Mouse (Mus musculus): ENCODE data around the gene 4930558K02Rik. TPM values are rescaled to one million over a fixed set of nuclear protein-coding genes. Genes with fewer than 3 reads are reported as not detected.
A peak's percentile ranks its signal among the peaks of the same experiment; 100 is the strongest.

4930558K02Rik gene
- polyA plus RNA-seq, 1 experiment from 2014 or later, result not detected

DNA sequence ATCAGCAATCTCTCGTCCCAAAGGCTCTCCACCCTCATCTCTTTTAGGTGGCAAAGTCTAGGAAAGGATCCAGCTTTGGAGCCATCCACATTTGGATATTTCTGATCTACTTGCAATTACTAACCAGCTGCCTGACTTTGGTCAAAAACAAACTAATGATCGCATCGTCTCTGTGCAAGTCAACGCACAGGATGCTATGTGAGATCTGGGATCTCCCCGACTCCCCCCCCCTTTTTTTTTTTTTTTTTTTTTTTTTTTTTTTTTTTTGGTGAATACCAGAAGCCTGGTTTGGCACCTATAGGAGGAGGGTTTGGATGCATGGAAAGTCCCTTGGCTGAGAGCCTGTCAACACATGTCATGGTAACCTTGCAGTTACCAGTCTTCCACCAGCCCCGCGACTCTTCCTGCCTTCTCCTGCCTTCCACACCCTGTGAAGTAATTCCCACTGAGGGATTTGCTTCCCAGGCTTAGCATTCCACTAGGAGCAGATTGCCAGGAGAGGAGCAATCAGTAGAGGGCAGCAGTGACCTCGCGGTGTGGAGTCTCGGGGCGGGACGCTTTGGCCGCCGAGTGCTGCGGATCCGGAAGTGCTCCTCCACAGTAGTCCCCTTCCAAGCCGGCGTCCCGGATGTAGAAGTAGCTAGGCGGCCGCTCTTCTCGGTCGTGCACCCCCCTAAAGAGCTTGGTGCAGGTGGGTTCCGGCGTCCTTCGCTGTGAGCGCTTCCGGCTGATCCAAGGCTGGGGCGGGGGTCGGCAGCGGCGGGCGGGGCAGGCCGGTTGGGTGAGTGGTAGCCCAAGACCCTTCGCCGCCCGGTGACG, 10.6 kb downstream of the 4930558K02Rik start, which contains the start of gene Pigc:
Gene Pigc, plus strand, starts transcription at position 598 of the 819 bp plus-strand sequence.
- H3K4me1 ChIP-seq (replicated peaks), result peaks cover 16% of the 10 kb centered on the region
- H3K36me3 ChIP-seq, result peaks cover 5% of the 10 kb centered on the region; the same call in 1 of the 2 replicates
- H3K4me3 ChIP-seq, result peak within 1 kb of the TSS; percentile 64
- peak; percentile 99 for ATAC-seq (ENCODE audit: low FRiP score)
- H3K27ac ChIP-seq, result peak within 1 kb of the TSS; percentile 82
- WGBS, result 4% methylated on average over 38 of the region's 38 CpGs
- peak within 1 kb of the TSS; percentile 80 for H3K9ac ChIP-seq
- H3K27me3 ChIP-seq, result 0 out of 2 replicates have a peak, but pooled peaks cover 4% of the 10 kb centered on the region
- peak within 1 kb of the TSS; percentile 65 for H3K4me2 ChIP-seq
- no peaks in the 10 kb centered on the region for H3K9me3 ChIP-seq

DNA sequence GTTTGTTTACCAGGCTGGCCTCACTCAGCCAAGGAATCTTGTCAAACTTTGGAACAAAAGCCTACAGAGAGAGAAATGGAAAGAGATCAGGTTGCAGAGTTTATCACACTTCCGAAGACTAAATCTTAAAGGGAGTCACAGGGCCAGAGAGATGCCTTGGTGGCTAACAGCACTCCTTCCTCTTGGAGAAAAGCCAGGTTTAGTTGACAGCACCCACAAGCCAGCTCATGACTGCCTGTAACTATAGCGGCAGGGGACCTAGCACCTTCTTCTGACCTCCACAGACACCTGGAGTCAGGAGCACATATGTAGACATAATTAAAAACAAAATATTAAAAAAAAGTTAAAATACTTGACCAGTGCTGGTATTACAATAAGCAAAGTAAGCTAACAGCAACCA, 11.5 kb downstream of the 4930558K02Rik start:
- Histone ChIP-seq H3K9me3 (no peaks in the 10 kb centered on the region), H3K4me1 (replicated peaks) (peaks cover 16% of the 10 kb centered on the region), H3K27me3 (0 out of 2 replicates have a peak, but pooled peaks cover 4% of the 10 kb centered on the region), H3K36me3 (peaks cover 5% of the 10 kb centered on the region; the same call in 1 of the 2 replicates), H3K9ac (no peak overlapping the region), H3K4me2 (no peak overlapping the region), H3K4me3 (no peak overlapping the region), H3K27ac (no peak overlapping the region)
- ATAC-seq (ENCODE audit: low FRiP score), result no peak
- WGBS, result 92% methylated on average over 2 of the region's 2 CpGs

DNA sequence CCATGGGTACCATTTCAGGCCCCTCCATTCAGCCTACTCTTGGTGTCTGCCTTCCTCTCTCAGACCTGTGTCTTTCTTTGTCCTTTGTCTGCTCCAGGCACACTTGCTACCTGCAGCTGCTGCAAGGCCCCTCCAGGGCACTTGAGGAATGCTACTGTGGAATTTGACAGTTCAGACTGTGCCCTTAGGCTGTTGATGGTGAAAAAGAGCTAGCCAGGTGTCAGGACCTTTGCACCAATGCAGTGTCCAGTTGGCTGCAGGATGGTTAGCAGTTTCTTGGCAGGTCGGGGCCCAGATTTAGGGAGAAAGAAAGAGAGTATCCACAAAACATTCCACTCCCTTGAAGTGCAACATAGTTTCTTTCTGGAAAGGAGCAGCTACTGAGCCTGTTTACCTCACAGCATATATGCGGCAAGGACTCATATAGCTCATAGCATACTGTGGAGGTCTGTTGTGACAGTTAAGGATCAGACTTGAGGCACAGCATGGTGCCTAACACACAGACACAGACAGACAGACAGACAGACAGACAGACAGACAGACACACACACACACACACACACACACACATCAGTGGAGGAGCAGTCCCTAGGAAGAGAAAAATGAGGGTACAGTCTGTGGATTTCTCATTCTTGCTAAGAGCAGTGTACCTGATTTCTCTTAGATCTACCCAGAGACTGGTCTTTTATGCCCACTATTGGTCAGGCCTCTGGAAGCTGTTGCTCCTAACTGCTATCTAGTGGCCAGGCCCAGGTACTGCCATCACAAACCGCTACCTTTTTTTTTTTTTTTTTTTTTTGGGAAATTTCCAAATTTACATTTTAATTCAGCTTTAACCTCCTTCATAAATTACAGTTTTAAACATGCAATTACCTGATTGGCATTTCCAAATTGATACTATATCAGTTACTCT, 16.7 kb downstream of the 4930558K02Rik start:
- WGBS, result 57% methylated on average over 3 of the region's 3 CpGs
- Histone ChIP-seq H3K27me3 (0 out of 2 replicates have a peak, but pooled peaks cover 6% of the 10 kb centered on the region), H3K4me3 (no peak overlapping the region), H3K9me3 (no peaks in the 10 kb centered on the region), H3K27ac (no peak overlapping the region), H3K4me1 (replicated peaks) (no peaks in the 10 kb centered on the region), H3K9ac (no peak overlapping the region), H3K36me3 (no peaks in the 10 kb centered on the region), H3K4me2 (no peak overlapping the region)
- peak; percentile 61 for ATAC-seq (ENCODE audit: low FRiP score)

DNA sequence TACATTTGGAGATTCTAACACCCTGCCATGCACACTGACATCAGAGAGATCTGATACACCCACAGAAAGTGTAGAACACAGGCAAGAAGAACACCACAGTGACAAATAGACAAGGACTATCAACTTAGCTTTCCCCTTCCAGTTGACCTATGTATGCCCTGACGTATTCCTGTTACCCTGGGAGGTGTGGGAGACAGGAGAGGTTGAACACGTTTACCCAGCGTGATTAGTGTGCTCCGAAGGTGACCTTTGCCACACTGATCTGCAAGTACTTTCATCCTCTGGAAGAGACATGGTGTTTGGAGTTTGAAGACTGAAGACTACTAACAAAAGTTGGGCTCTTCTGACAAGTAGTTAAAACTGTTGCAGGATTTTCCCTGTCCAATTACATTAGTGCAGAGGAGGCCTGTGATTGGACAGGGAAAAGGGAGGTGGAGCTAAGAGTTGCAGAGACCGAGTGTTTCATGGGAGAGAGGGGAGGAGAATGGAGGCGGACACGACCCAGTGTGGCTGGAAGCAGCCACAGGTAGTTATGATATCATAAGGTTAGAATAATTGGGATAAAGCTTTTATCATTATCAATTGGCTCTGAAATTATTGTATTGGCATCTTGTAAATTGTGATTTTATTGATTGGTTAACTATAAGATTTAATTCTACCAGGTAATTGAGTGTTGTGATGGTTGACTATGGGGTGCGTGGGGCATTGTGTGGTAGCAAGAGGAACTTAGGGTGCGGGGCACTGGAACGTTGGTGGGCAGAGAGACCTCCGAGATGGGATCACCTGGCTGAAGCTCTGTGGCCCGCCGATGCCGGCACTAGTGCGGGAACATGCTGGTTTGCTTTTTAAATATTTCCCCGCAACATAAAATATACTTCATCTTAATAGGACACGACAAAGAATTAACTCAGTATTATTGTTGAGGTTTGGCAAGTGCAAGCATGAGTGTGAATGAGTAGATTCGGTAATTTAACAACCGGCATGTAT, 21.2 kb downstream of the 4930558K02Rik start:
- Histone ChIP-seq H3K36me3 (no peaks in the 10 kb centered on the region), H3K9ac (no peak overlapping the region), H3K27ac (no peak overlapping the region), H3K4me3 (no peak overlapping the region), H3K9me3 (no peaks in the 10 kb centered on the region), H3K4me1 (replicated peaks) (no peaks in the 10 kb centered on the region), H3K27me3 (0 out of 2 replicates have a peak, but pooled peaks cover 3% of the 10 kb centered on the region), H3K4me2 (no peak overlapping the region)
- no peak for ATAC-seq (ENCODE audit: low FRiP score)
- WGBS, result 86% methylated on average over 19 of the region's 19 CpGs

DNA sequence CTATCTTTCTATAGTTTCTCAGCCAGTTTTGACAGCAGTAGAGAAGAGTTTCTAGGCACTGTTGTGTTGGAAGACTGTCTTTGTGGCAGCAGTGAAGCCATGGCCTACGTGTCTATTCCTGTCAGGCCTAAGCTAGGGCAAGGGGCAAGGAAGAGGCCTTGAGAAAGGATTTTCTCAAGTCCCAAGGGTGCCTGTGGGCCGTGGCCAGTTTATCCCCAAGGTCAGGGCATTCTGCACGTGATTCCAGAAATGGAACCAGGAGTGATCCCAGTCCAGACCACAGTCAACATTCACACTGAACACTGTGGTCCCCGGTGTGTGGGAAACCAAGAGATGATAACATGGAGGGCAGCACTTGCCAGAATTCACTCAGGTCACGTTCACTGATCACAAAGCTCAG, 23.6 kb downstream of the 4930558K02Rik start:
- Histone ChIP-seq H3K27me3 (0 out of 2 replicates have a peak, but pooled peaks cover 3% of the 10 kb centered on the region), H3K9ac (no peak overlapping the region), H3K36me3 (no peaks in the 10 kb centered on the region), H3K27ac (no peak overlapping the region), H3K4me2 (no peak overlapping the region), H3K4me1 (replicated peaks) (no peaks in the 10 kb centered on the region), H3K9me3 (no peaks in the 10 kb centered on the region), H3K4me3 (no peak overlapping the region)
- no peak for ATAC-seq (ENCODE audit: low FRiP score)
- 82% methylated on average over 5 of the region's 5 CpGs for WGBS

DNA sequence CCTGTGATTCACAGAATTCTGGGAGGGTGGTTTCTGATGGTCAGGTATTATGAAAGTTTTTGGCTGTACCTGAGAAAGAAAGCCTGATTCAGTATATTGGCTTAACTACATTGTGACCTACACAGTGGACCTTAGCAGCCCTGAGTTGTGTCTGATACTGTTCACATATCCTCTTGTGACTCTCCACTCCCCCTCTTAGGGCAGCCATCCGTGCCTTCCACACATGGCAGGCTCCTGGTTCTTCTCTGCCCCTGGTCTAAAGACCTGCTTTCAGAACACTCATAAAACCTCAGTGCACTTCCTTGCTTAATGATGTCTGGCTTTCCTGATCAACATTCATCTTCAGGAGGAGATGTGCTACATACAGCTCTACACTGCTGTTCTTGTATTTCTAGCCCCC, 26.8 kb downstream of the 4930558K02Rik start:
- H3K27me3 ChIP-seq, result no peaks in the 10 kb centered on the region
- ATAC-seq (ENCODE audit: low FRiP score), result no peak
- no peak overlapping the region for H3K9ac ChIP-seq
- H3K4me1 ChIP-seq (replicated peaks), result no peaks in the 10 kb centered on the region
- no peaks in the 10 kb centered on the region for H3K9me3 ChIP-seq
- 71% methylated on average over 1 of the region's 1 CpGs for WGBS
- H3K27ac ChIP-seq, result no peak overlapping the region
- H3K36me3 ChIP-seq, result no peaks in the 10 kb centered on the region
- H3K4me3 ChIP-seq, result no peak overlapping the region
- H3K4me2 ChIP-seq, result no peak overlapping the region

DNA sequence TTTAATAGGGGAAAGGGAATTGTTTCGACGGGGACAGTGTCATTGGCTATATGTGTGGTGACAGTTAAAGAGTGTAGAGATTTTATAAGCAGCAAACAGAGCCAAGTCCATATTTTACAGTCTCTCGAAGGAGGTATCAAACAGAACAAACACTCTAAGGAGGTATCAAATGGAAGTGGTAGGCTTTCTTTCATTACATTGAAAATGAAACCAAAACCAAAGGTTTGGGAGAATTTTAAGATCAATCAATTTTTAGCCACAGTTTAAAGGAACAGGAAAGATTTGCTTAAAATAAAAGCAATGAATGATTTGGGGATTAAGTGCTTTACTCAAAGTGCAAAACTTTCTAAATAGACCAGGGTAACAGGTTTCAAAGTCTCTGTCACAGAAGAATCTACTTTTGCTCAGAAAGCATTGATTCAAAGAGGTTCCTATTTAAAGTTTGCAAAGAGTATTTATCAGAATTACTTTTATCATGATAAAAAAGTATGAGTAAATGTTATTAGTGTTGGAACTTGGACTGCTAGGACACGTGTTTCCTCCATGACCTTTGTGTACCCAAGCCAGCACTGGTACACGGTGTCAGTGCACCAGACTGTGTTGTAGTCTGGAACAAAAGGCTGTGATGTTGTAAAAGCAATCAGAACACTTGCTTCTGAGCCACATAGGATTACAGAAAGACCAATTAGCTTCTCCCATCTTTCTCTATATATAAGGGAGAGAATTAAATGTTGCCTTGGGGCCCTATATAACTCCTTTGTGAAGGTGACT, 28.2 kb downstream of the 4930558K02Rik start:
- no peak overlapping the region for H3K4me3 ChIP-seq
- H3K27me3 ChIP-seq, result no peaks in the 10 kb centered on the region
- H3K27ac ChIP-seq, result no peak overlapping the region
- ATAC-seq (ENCODE audit: low FRiP score), result no peak
- WGBS, result 84% methylated on average over 5 of the region's 5 CpGs
- H3K9ac ChIP-seq, result no peak overlapping the region
- no peaks in the 10 kb centered on the region for H3K9me3 ChIP-seq
- H3K4me1 ChIP-seq (replicated peaks), result no peaks in the 10 kb centered on the region
- H3K36me3 ChIP-seq, result no peaks in the 10 kb centered on the region
- no peak overlapping the region for H3K4me2 ChIP-seq

DNA sequence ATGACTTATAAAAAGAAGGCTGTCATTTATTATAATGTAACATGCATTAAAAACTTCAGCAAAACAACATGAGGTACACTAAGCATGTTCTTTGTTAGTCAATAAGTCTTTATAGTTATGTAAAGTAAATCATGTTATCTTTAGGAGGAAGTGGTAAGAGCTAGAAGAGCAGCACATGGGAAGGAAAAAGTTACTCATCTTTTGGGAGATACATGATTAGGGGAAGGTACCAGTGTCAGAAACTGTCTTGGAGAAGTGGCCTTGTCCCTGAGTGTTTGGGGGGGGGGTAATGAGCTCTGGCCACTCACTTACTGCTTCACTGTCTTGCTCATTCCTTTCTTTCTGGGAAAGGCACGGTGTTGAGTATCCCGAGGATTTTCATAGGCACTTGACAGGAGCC, 37.4 kb downstream of the 4930558K02Rik start:
- H3K36me3 ChIP-seq, result no peaks in the 10 kb centered on the region
- H3K9ac ChIP-seq, result no peak overlapping the region
- H3K9me3 ChIP-seq, result no peaks in the 10 kb centered on the region
- ATAC-seq (ENCODE audit: low FRiP score), result no peak
- H3K4me1 ChIP-seq (replicated peaks), result no peaks in the 10 kb centered on the region
- H3K27ac ChIP-seq, result no peak overlapping the region
- H3K4me3 ChIP-seq, result no peak overlapping the region
- no peaks in the 10 kb centered on the region for H3K27me3 ChIP-seq
- WGBS, result 91% methylated on average over 2 of the region's 2 CpGs
- H3K4me2 ChIP-seq, result no peak overlapping the region

DNA sequence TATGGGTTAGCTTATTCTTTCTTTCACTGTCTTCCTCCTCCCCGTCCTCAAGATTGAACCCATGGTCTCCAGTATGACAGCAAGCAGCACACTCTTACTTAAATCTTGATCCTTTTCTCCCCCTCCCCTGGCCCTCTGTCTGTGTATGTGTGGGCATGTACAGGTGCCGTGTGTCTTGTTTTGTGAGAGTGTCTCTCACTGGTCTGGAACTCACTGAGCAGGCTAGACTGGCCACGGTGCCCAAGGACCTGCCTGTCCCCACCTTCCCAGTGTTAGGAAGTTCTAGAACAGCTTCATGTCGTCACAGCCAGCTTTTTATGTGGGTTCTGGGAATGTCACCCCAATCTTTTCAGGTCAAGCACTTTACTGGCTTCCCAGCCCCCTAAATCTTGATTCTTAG, 47.1 kb downstream of the 4930558K02Rik start:
- Histone ChIP-seq H3K9me3 (no peaks in the 10 kb centered on the region), H3K27ac (no peak overlapping the region), H3K4me1 (replicated peaks) (0 out of 2 replicates have a peak, but pooled peaks cover 3% of the 10 kb centered on the region), H3K4me2 (no peak overlapping the region), H3K36me3 (no peaks in the 10 kb centered on the region), H3K9ac (no peak overlapping the region), H3K27me3 (no peaks in the 10 kb centered on the region), H3K4me3 (no peak overlapping the region)
- WGBS, result 91% methylated on average over 4 of the region's 4 CpGs
- no peak for ATAC-seq (ENCODE audit: low FRiP score)

DNA sequence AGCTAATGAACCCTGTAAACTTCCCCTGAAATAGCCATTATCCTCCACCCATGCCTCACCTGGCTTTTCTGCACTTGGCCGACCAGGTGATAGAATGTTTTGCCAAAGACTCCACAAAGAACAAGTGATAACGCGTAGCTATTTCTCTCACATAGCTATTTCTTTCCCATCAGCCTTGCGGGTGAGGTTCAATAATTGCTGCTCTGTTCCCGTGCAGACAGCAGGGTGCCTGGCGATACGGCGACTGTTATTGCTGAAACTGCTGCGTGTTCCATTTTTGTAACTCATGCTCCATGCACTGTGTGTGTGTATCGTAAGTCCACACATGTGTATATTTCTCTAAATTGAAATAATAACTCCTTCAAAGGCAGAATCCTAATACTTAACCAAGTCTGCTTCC, 47.6 kb downstream of the 4930558K02Rik start:
- no peaks in the 10 kb centered on the region for H3K36me3 ChIP-seq
- no peaks in the 10 kb centered on the region for H3K9me3 ChIP-seq
- H3K27me3 ChIP-seq, result no peaks in the 10 kb centered on the region
- no peak overlapping the region for H3K27ac ChIP-seq
- H3K4me2 ChIP-seq, result peak overlapping the region; percentile 23; the same call in 1 of the 2 replicates
- no peak for ATAC-seq (ENCODE audit: low FRiP score)
- no peak overlapping the region for H3K4me3 ChIP-seq
- 0 out of 2 replicates have a peak, but pooled peaks cover 3% of the 10 kb centered on the region for H3K4me1 ChIP-seq (replicated peaks)
- WGBS, result 67% methylated on average over 10 of the region's 10 CpGs
- no peak overlapping the region for H3K9ac ChIP-seq

DNA sequence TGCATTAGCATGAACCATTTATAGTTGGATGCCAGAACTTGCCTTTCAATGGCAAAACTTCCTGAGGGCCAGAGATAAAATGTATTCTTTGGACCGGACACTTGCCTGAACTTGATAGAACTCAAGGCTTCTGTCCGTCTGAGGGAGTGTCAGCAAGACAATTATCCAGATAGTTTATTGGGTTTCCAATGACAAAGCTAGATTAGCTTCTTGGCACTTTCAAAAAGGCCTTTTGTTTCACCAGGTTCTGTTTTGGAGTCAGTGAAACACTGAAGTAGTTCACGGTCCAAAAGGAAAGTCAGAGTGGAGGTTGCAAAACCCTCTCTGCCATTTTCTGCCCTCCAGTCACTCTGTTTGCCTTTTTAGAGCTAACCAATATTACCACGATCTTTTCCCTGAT, 48.1 kb downstream of the 4930558K02Rik start:
- Histone ChIP-seq H3K36me3 (no peaks in the 10 kb centered on the region), H3K4me3 (no peak overlapping the region), H3K9me3 (no peaks in the 10 kb centered on the region), H3K4me1 (replicated peaks) (0 out of 2 replicates have a peak, but pooled peaks cover 3% of the 10 kb centered on the region), H3K27ac (no peak overlapping the region), H3K4me2 (no peak overlapping the region), H3K9ac (no peak overlapping the region), H3K27me3 (no peaks in the 10 kb centered on the region)
- no peak for ATAC-seq (ENCODE audit: low FRiP score)
- WGBS, result 65% methylated on average over 4 of the region's 4 CpGs
